Mouse (Mus musculus) brain, embryonic 14.5 days (tissue): Measurements from ENCODE around the gene Map2k6.

Experiments used
- CTCF ChIP-seq: fragments of 200-500 bp; IDR thresholded peaks from 2 replicates; pipeline ENCODE4 v1.5.1; 2012; ENCODE audit warnings: inconsistent platforms, mild to moderate bottlenecking, moderate library complexity, borderline replicate concordance; ENCODE audit not compliant: insufficient read depth, insufficient read length; ENCODE audit errors: extremely low read depth
- POLR2A ChIP-seq: fragments of 200-500 bp; IDR thresholded peaks from 2 replicates; pipeline ENCODE4 v1.6.1; 2012; ENCODE audit warnings: mild to moderate bottlenecking, inconsistent platforms, borderline replicate concordance; ENCODE audit not compliant: poor library complexity, insufficient read depth, insufficient read length, severe bottlenecking; ENCODE audit errors: extremely low read depth

DNA sequence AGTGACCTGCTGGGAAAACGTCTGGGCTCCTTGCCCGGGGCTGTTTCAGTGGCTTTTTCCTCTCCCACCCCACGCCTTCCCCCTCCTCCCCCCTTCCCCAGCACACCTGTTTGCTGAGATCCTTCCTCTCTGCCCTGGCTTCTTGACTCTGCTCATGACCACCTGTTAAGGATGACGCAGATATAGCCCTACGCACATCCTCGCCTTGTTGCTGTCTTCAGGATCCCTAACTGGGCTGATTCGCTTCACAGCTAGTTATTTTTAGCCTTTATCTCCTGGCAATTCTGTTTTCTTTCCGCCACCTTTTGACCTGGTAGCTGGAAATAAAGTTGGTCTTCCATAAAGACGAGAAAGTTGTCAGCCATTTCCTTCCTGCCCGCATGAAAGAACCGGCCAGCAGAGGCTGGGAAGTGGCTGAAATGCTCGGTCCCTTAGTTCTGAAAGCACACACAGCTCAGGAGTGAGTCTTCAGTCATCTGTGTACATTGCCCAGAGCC, 152.6 kb downstream of the Map2k6 start:
- TF ChIP-seq CTCF (no peak), POLR2A (no peak)
